Mouse (Mus musculus): Measurements from ENCODE around the gene Mrgpra6. TPM values are rescaled to one million over a fixed set of nuclear protein-coding genes. Genes with fewer than 3 reads are reported as not detected.

Mrgpra6 gene
- not detected in 2 replicates for polyA plus RNA-seq (2012; rRNA removed)

DNA sequence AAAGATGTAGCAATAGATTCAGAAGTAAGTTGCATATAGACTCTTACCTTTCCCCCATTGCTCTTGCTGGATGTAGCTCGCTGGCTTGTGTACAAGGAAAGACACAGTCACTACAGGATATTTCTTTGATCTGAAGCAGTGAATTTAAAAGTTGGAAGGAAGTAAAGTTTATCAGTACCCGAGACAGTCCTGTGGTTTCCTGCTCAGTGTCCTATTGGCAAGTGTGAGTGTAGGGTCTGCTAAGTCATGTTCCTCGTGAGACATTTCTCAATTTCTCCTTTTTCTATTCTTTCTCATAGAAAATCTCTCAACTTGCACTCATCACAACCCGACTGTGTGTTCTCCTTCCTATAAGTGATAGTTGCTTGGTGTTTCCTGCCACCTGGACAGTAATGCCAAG, at the start of gene Mrgpra6:
Gene Mrgpra6 (minus strand): TSS at position 91 of the 400 bp plus-strand sequence.
- no peak for DNase-seq (ENCODE audit: extremely low spot score in 1 of 2, low spot score in 1 of 2)

DNA sequence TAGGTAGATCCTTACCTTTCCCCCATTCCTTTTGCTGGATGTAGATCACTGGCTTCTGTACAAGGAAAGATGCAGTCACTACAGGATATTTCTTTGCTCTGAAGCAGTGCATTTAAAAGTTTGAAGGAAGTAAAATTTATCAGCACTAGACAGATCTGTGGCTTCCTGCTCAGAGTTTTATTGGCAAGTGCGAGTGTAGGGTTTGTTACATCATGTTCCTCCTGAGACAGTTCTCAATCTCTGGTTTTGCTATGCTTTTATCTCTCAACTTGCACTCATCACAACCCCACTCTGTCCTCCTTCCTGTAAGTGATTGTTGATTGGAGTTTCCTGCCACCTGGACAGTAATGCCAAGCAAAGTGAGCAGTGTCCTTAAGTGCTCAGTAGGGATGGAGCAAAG, 48.0 kb upstream of the Mrgpra6 start, which contains the start of gene Mrgpra9:
Gene Mrgpra9 (minus strand): TSS at position 79 of the 400 bp plus-strand sequence.
- DNase-seq (ENCODE audit: extremely low spot score in 1 of 2, low spot score in 1 of 2): no peak

DNA sequence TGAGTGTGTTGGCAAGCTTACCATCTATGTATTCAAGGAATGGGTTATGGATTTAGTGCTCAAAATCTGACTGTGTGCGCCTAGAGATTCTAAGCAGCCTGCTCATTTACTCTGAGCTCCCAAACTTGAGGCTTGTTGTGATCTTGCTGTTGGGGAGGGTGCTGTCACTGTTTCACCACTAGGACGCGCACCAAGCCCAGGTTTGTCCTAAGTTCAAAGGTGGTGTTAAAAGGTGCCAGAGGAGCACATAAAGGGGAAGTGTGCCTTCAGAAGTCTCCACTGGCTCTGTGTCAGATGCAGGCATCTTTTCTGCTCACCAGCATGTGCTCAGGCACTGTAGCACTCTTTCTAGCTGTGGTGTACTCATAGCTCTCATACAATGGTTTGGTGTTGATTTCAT, 39.9 kb upstream of the Mrgpra6 start:
- DNase-seq (ENCODE audit: extremely low spot score in 1 of 2, low spot score in 1 of 2): no peak

DNA sequence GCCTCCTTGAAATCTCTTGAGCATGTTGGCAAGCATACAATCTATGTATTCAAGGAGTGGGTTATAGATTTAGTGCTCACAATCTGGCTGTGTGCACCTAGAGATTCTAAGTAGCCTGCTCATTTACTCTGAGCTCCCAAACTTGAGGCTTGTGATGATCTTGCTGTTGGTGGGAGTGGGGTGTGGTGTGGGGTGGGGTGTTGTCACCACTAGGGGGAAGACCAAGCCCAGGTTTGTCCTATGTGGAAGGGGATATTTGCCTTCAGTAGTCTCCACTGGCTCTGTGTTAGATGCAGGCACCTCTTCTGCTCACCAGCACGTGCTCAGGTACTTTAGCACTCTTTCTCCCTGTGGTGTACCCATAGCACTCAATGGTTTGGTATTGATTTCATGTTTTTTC, 9.4 kb downstream of the Mrgpra6 start:
- no peak for DNase-seq (ENCODE audit: extremely low spot score in 1 of 2, low spot score in 1 of 2)

DNA sequence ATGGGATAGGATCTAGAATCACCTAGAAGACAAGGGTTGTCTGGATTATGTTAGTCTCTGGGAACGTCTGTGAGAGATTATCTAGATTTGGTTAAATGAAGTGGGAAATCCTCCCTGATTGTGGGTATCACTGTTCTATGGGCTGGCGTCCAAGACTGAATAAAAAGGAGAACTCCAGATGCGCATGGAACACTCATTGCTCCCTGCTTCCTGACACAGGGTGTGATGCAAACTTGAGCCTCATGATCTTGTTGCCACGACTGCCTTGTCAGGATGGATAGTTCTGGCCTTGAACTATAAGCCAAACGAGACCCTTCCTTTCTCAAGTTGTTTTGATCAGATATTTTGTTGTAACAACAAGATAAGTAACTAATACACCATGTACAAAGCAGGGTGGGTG, 33.9 kb downstream of the Mrgpra6 start:
- DNase-seq (ENCODE audit: extremely low spot score in 1 of 2, low spot score in 1 of 2): no peak

DNA sequence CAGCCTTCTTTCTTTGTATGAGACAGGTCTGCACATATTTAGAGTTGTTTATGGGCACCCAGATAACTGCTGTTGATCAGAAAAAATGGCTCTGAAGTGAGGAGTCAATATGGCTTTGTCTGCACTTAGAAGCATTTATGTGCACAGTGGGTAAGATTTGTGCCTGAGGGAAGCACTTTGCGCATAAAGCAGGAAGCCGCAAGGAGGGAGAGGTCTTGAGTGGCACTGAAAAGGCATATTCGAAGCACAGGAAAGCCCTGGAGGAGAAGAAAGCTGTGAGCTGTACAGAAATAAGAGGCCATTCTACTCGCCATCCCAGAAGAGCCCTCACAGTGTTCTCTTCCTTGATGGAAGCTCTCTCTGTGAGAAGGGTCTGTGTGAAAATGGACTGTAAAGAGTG, 39.7 kb downstream of the Mrgpra6 start:
- no peak for DNase-seq (ENCODE audit: extremely low spot score in 1 of 2, low spot score in 1 of 2)

DNA sequence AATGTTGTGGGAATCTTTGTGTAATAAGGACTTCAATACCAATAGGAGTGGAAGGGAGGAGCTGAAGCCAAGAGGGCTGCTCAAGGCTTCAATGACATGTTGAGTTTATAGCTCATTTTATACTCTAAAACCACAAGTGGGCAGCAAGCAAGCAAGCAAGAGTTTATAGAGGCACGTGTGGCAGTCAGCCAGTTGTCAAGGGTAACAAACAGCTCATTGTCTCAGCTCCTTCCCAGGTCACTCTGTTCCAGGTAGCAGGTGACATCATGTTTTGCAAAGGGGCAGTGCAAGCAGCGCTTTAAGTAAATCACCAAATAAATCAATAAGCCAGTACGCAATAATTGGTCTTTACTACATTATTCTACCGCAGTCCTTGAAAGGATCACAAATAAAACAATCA, 41.5 kb downstream of the Mrgpra6 start:
- no peak for DNase-seq (ENCODE audit: extremely low spot score in 1 of 2, low spot score in 1 of 2)

DNA sequence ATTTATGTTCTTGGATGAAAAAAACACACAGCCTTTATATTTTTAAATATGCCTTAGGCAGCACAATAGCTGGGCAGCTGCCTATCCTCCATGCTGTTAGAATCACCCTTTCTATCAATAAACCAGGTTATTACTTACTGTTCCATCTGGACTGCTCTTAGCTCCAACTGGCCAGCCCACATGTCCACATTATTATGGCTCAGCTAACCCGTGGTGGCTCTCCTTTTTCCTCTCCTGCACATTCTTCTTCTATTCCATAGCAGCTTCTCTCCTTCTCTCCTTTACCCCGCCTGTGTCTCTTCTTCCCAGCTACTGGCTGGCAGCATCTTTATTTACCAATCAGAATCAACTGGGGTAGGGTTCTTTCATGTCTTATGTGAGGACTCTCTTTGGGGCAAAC, 46.3 kb downstream of the Mrgpra6 start:
- DNase-seq (ENCODE audit: extremely low spot score in 1 of 2, low spot score in 1 of 2): no peak

DNA sequence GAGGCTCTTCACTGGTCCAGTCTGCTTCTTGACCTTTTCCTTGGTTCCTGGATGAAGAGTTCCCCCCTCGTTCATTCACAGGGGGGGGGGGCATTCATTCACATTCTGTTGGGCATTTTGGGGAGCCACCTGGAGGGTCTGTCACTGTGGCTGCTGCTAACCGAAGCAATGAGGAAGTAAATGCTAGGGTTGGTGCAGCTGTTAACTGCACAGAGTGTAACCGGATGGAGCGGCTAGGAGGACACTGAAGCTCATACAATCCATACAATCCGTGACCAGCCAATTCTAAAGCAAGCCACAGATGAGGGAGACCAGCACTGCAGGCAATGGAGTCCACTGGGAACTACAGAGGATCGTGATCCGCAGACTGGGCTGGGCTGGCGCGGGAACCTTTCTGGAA, 47.0 kb downstream of the Mrgpra6 start:
- no peak for DNase-seq (ENCODE audit: extremely low spot score in 1 of 2, low spot score in 1 of 2)

DNA sequence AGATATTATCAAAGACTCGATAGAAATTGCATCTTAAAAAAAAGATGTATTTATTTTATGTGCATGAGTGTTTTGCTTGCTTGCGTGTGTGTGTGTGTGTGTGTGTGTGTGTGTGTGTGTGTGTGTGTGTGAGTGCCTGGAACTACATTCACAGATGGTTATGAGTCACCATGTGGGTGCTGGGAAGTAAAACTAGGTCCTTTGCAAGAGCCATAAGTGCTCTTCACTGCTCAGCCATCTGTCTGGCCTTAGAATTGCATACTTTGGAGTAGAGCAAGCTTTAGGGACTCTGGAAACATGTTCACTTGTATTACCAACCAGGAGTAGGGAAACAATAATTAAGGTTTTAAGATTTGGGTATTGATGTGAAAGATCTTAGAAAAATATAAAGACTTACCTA, 48.9 kb downstream of the Mrgpra6 start:
- peak in 1 of 2 experiments; percentile 64 for DNase-seq (ENCODE audit: extremely low spot score in 1 of 2, low spot score in 1 of 2)

DNA sequence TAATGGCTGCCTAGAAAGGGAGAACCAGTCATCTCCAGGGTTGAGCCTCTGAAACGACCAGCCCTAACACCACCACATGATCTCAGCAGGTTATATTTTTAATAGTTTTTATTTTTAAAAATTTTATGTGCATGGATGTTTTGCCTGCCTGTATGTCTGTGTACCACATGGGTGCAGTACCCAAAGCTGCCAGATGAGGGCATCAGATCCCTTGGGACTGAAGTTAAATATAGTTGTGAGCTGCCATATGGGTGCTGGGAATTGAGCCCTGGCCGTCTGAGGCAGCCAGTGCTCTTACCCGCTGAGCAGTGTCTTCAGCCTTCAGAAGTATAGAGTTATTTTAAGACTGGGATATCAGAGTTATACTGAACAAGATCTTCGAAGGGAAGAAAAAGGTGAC, 49.3 kb downstream of the Mrgpra6 start:
- DNase-seq (ENCODE audit: extremely low spot score in 1 of 2, low spot score in 1 of 2): no peak

DNA sequence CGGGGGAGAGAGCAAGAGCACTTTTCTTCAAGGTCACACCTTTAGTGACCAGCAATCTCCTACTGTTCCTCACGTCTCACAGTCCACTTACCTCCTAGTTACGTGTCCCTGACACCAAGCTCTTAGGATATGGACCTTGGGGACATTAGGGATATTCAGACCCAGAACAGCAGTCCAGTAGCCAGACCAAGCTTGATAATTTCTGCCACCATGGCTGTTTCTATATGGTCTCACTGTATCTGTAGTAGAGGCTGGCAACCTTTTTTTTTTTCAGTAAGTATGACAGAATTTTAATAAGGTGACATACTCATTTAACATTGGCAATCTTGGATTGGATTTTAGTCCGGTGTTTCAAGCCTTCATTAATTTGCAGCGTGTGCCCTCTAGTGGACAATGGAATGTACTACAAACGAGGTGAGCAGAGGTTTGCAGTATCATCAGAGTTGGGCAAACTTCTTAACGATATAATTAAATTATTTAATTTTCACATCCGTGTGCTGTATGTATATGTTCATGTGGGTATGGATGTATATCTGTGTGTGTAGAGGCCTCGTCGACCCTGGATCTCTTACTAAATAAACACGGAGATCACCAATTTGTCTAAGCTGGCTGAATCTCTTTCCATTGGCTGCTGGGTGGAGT, 54.2 kb downstream of the Mrgpra6 start:
- peak in 1 of 2 experiments; percentile 79 for DNase-seq (ENCODE audit: extremely low spot score in 1 of 2, low spot score in 1 of 2)

DNA sequence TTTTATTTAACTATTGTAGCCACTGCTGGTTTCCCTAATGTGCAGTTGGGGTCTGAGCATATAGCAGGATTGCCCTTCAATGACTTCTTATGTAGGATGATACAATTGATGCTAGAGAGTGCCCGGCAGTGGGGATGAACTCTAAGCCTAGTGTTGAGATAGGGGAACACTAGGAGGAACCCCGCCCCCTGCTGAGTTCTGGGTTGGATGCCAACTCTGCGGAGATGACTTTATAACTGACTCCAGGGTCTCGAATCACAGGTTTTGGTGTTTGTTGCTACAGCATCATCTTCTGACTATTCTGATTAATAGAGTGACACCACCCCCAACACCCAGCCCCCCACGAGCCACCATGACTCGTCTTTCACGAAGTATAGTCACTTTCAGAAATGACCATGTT, 56.4 kb downstream of the Mrgpra6 start:
- no peak for DNase-seq (ENCODE audit: extremely low spot score in 1 of 2, low spot score in 1 of 2)

DNA sequence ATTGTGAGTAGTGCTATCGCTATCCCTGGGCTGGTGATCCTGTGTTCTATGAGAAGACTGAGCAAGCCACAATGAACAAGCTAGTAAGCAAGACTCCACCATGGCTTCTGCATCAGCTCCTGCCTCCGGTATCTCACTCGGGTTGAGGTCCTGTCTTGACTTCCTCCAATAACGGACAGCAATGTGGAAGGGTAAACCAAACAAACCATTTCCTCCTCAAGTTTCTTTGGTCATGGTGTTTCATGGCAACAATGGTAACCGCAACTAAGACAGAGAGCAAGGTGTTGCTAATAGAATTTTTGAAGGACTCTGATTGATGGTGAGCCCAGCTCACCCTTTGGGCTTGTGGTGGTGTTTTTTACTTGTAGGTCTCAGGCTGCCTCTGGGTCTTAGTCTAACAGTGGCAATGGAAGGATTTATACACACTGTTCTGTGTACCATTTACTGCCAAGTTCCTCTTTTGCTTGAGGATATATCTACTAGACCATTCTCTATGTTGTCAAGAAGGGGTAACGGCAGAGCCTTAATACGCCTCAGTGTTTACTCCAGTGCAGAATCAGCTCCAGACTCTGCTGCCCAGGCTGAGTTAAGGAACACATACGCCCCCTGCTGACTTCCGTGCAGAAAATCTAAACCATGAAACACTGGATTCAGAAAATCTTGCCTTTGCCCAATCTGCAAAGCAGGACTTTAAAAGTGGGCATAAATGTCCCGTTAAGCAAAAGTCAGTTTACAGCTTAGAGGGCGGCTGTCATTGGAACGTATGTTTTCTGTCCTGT, 58.5 kb downstream of the Mrgpra6 start:
- peak in 1 of 2 experiments; percentile 78 for DNase-seq (ENCODE audit: extremely low spot score in 1 of 2, low spot score in 1 of 2)

DNA sequence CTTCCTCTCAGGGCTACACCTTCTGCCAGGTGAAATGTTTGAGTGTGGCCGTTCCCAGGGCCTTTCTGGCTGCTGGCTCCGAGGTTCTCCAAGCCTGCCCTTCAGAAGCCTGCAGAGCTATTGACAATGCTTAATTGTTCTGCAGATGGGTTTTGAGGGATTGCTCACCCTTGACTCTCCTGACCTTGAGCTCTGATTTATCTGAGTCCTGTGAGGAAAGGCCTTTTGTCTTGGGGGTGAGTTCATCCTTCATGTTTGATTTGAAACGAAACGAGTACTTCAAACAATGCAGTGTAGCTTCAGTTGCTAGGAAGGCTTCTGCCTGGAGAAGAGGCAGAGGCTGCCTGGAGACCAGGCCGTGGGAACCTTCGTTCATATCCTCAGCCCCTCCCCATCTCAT, 60.4 kb downstream of the Mrgpra6 start:
- no peak for DNase-seq (ENCODE audit: extremely low spot score in 1 of 2, low spot score in 1 of 2)

DNA sequence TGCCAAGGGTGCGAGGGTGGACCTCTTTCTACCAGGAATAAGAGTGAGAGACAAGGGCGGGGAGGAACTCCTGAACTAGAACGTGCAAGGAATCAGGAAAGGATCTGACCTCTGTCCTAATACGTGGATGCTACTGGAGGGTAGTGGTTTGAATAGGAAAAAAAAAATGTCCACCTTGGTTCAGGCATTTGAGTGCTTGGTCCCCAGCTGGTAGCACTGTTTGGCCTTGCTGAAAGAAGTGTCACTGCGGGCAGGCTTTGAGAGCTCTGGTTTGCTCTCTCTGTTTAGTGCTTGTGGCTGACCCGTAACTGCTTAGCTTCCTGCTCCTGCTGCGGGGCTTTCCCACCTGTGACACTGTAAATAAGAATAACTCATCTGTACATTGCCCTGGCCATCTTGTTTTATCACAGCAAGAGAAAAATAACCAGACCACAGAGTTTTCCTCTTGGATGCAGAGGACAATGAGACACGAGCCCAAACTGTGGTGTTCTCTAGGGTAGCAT, 64.8 kb downstream of the Mrgpra6 start:
- DNase-seq (ENCODE audit: extremely low spot score in 1 of 2, low spot score in 1 of 2): no peak

Other genes starting within 250 kb of the Mrgpra6 start
- gene Uevld, start 246.4 kb downstream of the Mrgpra6 start, polyA plus RNA-seq (2012; rRNA removed): 6.3 and 7.7 TPM in 2 replicates
- not detected in 2 replicates for gene Gm9999, start 221.3 kb downstream of the Mrgpra6 start, polyA plus RNA-seq (2012; rRNA removed)
- gene Spty2d1, start 196.5 kb downstream of the Mrgpra6 start, polyA plus RNA-seq (2012; rRNA removed): 8.9 and 9.7 TPM in 2 replicates
- 22.4 and 24.0 TPM in 2 replicates for gene Tmem86a, start 154.3 kb downstream of the Mrgpra6 start, polyA plus RNA-seq (2012; rRNA removed)
- 124 and 139 TPM in 2 replicates for gene Ptpn5, start 71.2 kb downstream of the Mrgpra6 start, polyA plus RNA-seq (2012; rRNA removed)
- gene Mrgpra9, start 47.9 kb upstream of the Mrgpra6 start, polyA plus RNA-seq (2012; rRNA removed): not detected in 2 replicates
- not detected in 2 replicates for gene Mrgpra1, start 149.3 kb upstream of the Mrgpra6 start, polyA plus RNA-seq (2012; rRNA removed)
- gene Mrgpra2a, start 247.2 kb upstream of the Mrgpra6 start, polyA plus RNA-seq (2012; rRNA removed): not detected in 2 replicates

Measured in frontal cortex, adult 2 months (tissue).